Mouse (Mus musculus) hindbrain, postnatal 0 days (tissue): ENCODE results near the gene Usp16. TPM values are rescaled to one million over a fixed set of nuclear protein-coding genes. Genes with fewer than 3 reads are reported as not detected.
"Not testable (repeated sequence)": the region's sequence is repeated elsewhere in the genome, so short reads cannot be mapped to it uniquely, and the experiment has no call there.

ENCODE experiments used
- ATAC-seq: fragments of 200-750 bp; cut with Nextera tagmentation; 2 replicates; pipeline ENCODE4 v1.8.0; 2017; ENCODE audit warnings: mild to moderate bottlenecking, moderate TSS enrichment, moderate library complexity
- DNase-seq: peaks from one replicate; pipeline ENCODE4 v3.0.0-alpha.2; 2015; ENCODE audit warnings: low spot score
- H3K27ac ChIP-seq: fragments of 300-500 bp; sonication (generic); 2 replicates; pipeline ENCODE4 v1.5.1; 2014; ENCODE audit warnings: mild to moderate bottlenecking
- H3K27me3 ChIP-seq: fragments of 300-500 bp; sonication (generic); 2 replicates; pipeline ENCODE4 v1.6.1; 2014; ENCODE audit warnings: low read length, mixed read lengths; ENCODE audit not compliant: insufficient read depth
- H3K36me3 ChIP-seq: fragments of 300-500 bp; sonication (generic); 2 replicates; pipeline ENCODE4 v1.6.1; 2014; ENCODE audit warnings: low read length, mixed read lengths; ENCODE audit not compliant: insufficient read depth
- H3K4me1 ChIP-seq: fragments of 300-500 bp; sonication (generic); 2 replicates; pipeline ENCODE4 v1.6.1; 2014; ENCODE audit warnings: antibody characterized with exemption, low read length, mixed read lengths; ENCODE audit not compliant: insufficient read depth
- H3K4me2 ChIP-seq: fragments of 300-500 bp; sonication (generic); 2 replicates; pipeline ENCODE4 v1.6.1; 2014; ENCODE audit warnings: low read depth, mild to moderate bottlenecking, low read length, moderate library complexity, mixed read lengths
- H3K4me3 ChIP-seq: fragments of 300-500 bp; sonication (generic); 2 replicates; pipeline ENCODE4 v1.5.1; 2014; ENCODE audit warnings: low read length
- H3K9ac ChIP-seq: fragments of 300-500 bp; sonication (generic); replicated peaks from 2 replicates; pipeline ENCODE4 v1.6.1; 2014; ENCODE audit warnings: mild to moderate bottlenecking, low read length, moderate library complexity, mixed read lengths
- H3K9me3 ChIP-seq: fragments of 300-500 bp; sonication (generic); 2 replicates; pipeline ENCODE4 v1.6.1; 2016; ENCODE audit warnings: low read length, mixed read lengths
- CTCF ChIP-seq: IDR thresholded peaks from 2 replicates; pipeline ENCODE4 v1.5.1; 2016; ENCODE audit warnings: antibody characterized with exemption, control low read depth, low read depth
- WGBS: fragments of 180-500 bp; shearing (Covaris S2); extraction: QIAGEN DNeasy Blood & Tissue Kit; methylation state at CpG from one replicate; pipeline ENCODE4 v1.1.7; 2014; 5-methylcytosine and 5-hydroxymethylcytosine counted together
- polyA plus RNA-seq: library from polyadenylated mRNA; unstranded; fragments of >200 nt; fragmentation: Nextera tagmentation; extraction: Ambion mirVana; gene quantifications from 2 replicates; pipeline ENCODE4 v1.2.1, GENCODE M21; 2015
- total RNA-seq: library from RNA; depleted of rRNA; stranded (reverse); fragments of >200 nt; gene quantifications from 2 replicates; pipeline ENCODE4 v1.2.3, GENCODE M21; 2014

Usp16 gene
- total and polyA plus RNA-seq, 2 experiments from 2014 or later: 32.2 to 42.9 TPM

DNA sequence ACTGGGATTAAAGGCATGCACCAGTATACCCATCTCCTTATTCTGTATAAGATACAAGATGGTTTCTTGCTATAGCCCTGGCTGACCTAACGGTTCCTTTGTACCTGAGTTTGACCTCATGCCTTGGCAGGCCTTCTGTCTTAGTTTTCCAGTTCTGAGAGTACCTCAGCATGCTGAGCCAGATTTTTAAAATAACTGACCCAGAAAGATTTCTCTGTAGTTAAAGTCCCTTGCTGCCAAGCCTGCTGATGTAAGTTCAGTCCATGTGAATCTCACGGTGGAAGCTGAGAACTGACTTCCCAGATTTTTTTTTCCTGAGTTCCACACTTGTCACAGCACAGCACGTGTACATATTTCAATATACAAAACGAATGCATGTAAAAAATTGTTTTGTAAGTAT is 16.1 kb downstream of the Usp16 start:
- 86% methylated on average over 4 of the region's 4 CpGs for WGBS

DNA sequence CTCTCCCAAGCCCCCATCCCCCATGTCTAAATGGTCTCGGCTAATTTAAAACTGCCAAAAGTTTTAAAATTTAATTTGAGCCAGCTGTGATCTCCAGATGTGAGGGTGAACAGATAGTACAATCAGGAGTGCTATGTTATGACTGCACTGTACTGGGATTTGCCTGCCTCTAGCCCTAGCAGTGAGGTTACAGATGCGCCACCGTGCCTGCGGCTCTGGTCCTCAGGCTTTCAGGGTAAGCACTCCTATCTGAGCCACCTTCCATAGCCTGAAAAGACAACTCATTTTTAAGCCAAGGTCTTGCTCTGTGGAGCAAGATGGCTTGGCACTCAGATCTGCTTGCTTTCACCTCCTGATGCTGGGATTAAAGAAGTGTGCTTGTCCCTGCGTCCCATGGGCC is 29.9 kb downstream of the Usp16 start:
- DNase-seq (no peak), ATAC-seq (no peak)
- H3K27ac ChIP-seq: no peak overlapping the region
- no peak overlapping the region for H3K9ac ChIP-seq
- no peaks in the 10 kb centered on the region for H3K4me1 ChIP-seq
- TF ChIP-seq CTCF: no peak
- H3K9me3 ChIP-seq: no peaks in the 10 kb centered on the region
- 93% methylated on average over 5 of the region's 5 CpGs for WGBS
- H3K4me2 ChIP-seq: no peak overlapping the region
- H3K4me3 ChIP-seq: no peak overlapping the region
- peaks cover 62% of the 10 kb centered on the region for H3K36me3 ChIP-seq
- no peaks in the 10 kb centered on the region for H3K27me3 ChIP-seq

More for the DNA sequence above, 16.1 kb downstream of the Usp16 start:
- no peaks in the 10 kb centered on the region for H3K4me1 ChIP-seq
- no peak for TF ChIP-seq CTCF
- H3K36me3 ChIP-seq: peaks cover 60% of the 10 kb centered on the region
- ATAC-seq (no peak), DNase-seq (no peak)
- no peak overlapping the region for H3K4me3 ChIP-seq
- H3K4me2 ChIP-seq: no peak overlapping the region
- no peaks in the 10 kb centered on the region for H3K27me3 ChIP-seq
- no peaks in the 10 kb centered on the region for H3K9me3 ChIP-seq
- no peak overlapping the region for H3K9ac ChIP-seq
- no peak overlapping the region for H3K27ac ChIP-seq

DNA sequence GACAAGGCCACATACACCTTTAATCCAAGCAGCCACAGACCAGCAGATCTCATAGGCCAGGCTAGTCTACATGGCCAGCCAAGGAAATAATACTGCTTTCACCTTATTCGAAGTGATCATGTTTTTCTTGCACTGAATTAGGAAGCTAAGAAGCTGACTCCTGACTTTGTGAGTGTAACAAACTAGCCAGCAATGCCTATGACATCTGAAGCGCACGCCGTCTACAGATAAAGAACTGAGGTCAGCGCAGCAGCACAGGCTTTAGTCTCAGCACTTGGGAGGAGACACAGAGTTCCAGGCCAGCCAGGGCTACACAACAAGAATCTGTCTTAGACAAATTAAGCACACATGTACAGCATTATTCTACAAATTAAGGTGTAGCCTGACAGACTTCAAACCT is 32.2 kb downstream of the Usp16 start:
- Histone ChIP-seq H3K4me1 (no peaks in the 10 kb centered on the region), H3K9me3 (no peaks in the 10 kb centered on the region), H3K4me2 (no peak overlapping the region), H3K4me3 (no peak overlapping the region), H3K9ac (no peak overlapping the region), H3K36me3 (peaks cover 78% of the 10 kb centered on the region), H3K27me3 (no peaks in the 10 kb centered on the region), H3K27ac (no peak overlapping the region)
- 94% methylated on average over 5 of the region's 5 CpGs for WGBS
- DNase-seq (no peak), ATAC-seq (no peak)
- TF ChIP-seq CTCF: no peak

DNA sequence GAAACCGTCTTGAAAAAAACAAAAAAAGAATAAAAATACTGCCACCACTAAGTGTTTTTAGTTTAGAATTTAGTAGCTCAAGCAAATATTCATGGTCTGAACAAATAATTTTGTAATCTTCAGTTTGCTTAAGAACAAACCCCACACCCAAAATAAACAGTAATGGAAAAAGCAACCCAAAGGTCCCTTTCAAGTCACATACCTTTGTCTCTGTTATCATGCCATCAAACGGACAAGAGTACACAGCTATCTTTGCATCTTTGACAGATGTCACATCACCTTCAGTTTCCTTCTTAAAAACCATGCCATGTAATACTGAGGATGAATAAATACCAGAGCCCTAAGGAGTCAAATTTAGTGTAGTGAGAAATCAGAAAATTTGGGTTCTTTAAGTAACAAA is 34.1 kb downstream of the Usp16 start:
- no peak overlapping the region for H3K4me2 ChIP-seq
- no peak overlapping the region for H3K9ac ChIP-seq
- ATAC-seq (no peak), DNase-seq (no peak)
- no peaks in the 10 kb centered on the region for H3K9me3 ChIP-seq
- no peaks in the 10 kb centered on the region for H3K4me1 ChIP-seq
- H3K27me3 ChIP-seq: no peaks in the 10 kb centered on the region
- H3K27ac ChIP-seq: no peak overlapping the region
- 88% methylated on average over 2 of the region's 2 CpGs for WGBS
- TF ChIP-seq CTCF: no peak
- H3K36me3 ChIP-seq: peaks cover 77% of the 10 kb centered on the region
- no peak overlapping the region for H3K4me3 ChIP-seq

DNA sequence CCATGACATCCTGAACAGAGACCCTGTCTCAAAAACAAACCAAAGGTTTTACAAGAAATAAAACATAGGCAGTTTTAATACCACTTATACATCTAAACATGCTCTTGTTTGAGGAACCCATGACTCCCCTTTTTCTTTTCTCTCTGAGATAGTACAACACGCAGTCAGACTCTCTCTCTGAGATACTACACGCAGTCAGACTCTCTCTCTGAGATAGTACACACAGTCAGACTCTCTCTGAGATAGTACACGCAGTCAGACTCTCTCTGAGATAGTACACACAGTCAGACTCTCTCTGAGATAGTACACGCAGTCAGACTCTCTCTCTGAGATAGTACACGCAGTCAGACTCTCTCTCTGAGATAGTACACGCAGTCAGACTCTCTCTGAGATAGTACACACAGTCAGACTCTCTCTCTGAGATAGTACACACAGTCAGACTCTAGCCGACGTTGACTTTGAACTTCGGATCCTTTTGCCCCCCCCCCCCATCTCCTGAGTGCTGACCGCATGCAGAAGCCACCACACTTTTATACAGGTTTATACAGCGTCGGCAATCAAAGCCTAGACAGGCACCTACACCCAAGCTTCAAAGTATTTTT is 37.8 kb downstream of the Usp16 start:
- ATAC-seq, H3K9ac ChIP-seq, DNase-seq, H3K27ac ChIP-seq, H3K9me3 ChIP-seq, H3K4me2 ChIP-seq, H3K4me3 ChIP-seq, H3K27me3 ChIP-seq: not testable (repeated sequence)
- 97% methylated on average over 12 of the region's 12 CpGs for WGBS
- Histone ChIP-seq H3K4me1 (peaks cover 11% of the 10 kb centered on the region), H3K36me3 (peaks cover 46% of the 10 kb centered on the region)

DNA sequence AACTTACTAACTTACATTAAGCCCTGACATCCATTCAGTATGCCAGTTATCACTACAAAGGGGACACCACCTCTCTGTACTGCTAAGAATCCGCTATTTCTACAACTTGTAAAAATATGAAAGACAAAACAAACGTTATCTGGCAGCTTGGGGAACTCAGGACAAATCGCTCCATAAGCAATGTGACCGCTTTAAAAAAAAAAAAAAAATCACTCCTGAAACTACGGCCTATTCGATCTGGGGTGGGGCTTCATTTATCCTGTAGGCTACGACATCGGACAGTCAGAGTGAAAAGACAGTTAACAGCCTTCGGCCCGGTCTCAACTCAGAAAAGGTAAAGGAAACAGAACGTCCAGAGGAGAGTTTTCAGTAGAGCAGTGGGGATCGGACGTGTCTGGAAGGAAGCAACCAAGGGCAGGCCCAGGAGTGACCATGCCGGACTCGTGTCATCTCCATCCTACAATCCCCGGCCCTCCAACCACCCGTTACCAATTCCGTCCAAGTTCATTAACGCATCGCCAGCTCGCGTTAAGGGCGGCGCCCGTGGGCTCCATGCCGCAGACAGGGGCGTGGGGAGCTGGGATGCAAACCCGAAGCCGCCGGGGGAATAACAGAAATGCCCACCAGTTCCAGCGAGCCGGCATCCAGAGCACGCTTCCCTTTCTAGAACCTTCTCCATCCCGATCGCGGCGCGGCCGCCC is 40.6 kb downstream of the Usp16 start:
- no peak; the same call in none of the 2 replicates for ATAC-seq

More for the DNA sequence above, 40.6 kb downstream of the Usp16 start:
- Histone ChIP-seq H3K27me3 (no peaks in the 10 kb centered on the region), H3K36me3 (peaks cover 26% of the 10 kb centered on the region), H3K4me1 (peaks cover 11% of the 10 kb centered on the region), H3K4me3 (peak overlapping the region; percentile 98), H3K4me2 (peak overlapping the region; percentile 64), H3K9me3 (no peaks in the 10 kb centered on the region), H3K9ac (peak overlapping the region; percentile 98), H3K27ac (peak overlapping the region; percentile 93)
- DNase-seq: no peak
- TF ChIP-seq CTCF: no peak
- under 1% methylated on average over 39 of the region's 39 CpGs for whole genome bisulfite sequencing
